Mouse (Mus musculus) WW6 (cell line): ENCODE results near the gene Ryr3.

Experiments
- DNase-seq: peaks from one replicate; pipeline ENCODE4 v3.0.0-alpha.2; 2013; ENCODE audit warnings: low read depth, low spot score

The Ryr3 gene

GRCm38 (mm10) chr2:112653836-112654235 lies 563.1 kb downstream of the Ryr3 start:
- DNase-seq = no peak

GRCm38 (mm10) chr2:112637206-112637605 lies 579.7 kb downstream of the Ryr3 start:
- DNase-seq = no peak

- DNase-seq = no peak
These were observed 584.4 kb downstream of the Ryr3 start for GRCm38 (mm10) chr2:112632536-112632935.

GRCm38 (mm10) chr2:112630669-112631068 lies 586.2 kb downstream of the Ryr3 start:
- no peak for DNase-seq

GRCm38 (mm10) chr2:112625156-112625555 lies 591.7 kb downstream of the Ryr3 start:
- DNase-seq = no peak

- DNase-seq = no peak
These were observed 599.7 kb downstream of the Ryr3 start for GRCm38 (mm10) chr2:112617206-112617605.

GRCm38 (mm10) chr2:112614375-112614774 lies 602.5 kb downstream of the Ryr3 start:
- no peak for DNase-seq

GRCm38 (mm10) chr2:112612628-112613027 lies 604.3 kb downstream of the Ryr3 start:
- no peak for DNase-seq

GRCm38 (mm10) chr2:112606536-112606935 lies 610.4 kb downstream of the Ryr3 start:
- DNase-seq = no peak

GRCm38 (mm10) chr2:112602487-112602886 lies 614.4 kb downstream of the Ryr3 start:
- DNase-seq = no peak

GRCm38 (mm10) chr2:112600222-112600621 lies 616.7 kb downstream of the Ryr3 start:
- DNase-seq = no peak

GRCm38 (mm10) chr2:112597064-112597463 lies 619.8 kb downstream of the Ryr3 start:
- DNase-seq = no peak

GRCm38 (mm10) chr2:112596415-112596814 lies 620.5 kb downstream of the Ryr3 start:
- DNase-seq = no peak

- DNase-seq = no peak
These were observed 621.1 kb downstream of the Ryr3 start for GRCm38 (mm10) chr2:112595807-112596206.

- no peak for DNase-seq
These were observed 623.1 kb downstream of the Ryr3 start for GRCm38 (mm10) chr2:112593781-112594180.

GRCm38 (mm10) chr2:112593322-112593721 lies 623.6 kb downstream of the Ryr3 start:
- DNase-seq = no peak

- DNase-seq = no peak
These were observed 625.4 kb downstream of the Ryr3 start for GRCm38 (mm10) chr2:112591451-112591871.

- DNase-seq = no peak
These were observed 625.9 kb downstream of the Ryr3 start for GRCm38 (mm10) chr2:112590985-112591384.
